Mouse (Mus musculus) embryo, embryonic 9.5 days (tissue): ENCODE data around the gene Smarcd1.

Experiments used
- DNase-seq: peaks from one replicate; pipeline ENCODE4 v3.0.0-alpha.2; 2017; ENCODE audit errors: extremely low spot score

The Smarcd1 gene

DNA sequence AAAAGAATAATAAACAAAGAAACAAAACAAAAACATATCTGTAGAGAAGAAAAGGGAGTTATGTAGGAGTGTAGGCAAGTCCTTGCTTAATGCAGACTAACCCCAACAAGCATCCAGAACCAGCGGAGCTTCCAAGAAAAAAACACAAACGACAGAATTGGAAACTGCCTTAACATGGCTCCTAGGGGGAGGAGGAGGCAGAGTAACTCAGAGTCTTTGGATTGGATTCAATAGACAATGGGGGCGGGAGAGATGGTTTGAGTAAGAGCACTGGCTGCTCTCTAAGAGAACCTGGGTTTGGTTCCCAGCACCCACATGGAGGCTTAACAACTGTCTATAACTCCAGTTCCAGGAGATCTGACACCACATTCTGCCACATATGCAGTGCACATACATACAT lies 29.7 kb downstream of the Smarcd1 start:
- no peak for DNase-seq

GRCm38 (mm10) chr15:99733186-99733585 lies 31.3 kb downstream of the Smarcd1 start:
- DNase-seq: no peak

GRCm38 (mm10) chr15:99735631-99736030 lies 33.7 kb downstream of the Smarcd1 start:
- DNase-seq: no peak

DNA sequence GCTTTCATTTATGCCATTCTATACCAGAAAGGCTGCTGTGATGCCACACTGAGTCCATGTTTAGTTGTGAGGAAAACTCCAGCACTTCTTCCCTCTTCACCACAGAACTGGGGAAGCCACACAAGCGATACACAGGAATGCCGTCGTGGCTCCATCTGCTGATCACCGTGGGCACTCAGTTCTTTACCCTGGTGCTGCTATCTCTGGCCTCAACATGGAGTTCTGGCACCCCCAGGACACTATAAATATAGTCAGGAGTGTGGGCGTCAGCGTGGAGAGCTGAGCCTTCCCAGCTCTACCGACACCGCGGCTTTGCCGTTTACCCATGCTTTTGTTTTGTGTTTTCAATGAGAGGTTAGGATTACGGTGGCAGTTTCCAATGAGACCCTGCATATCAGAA lies 34.7 kb downstream of the Smarcd1 start:
- no peak for DNase-seq

- no peak for DNase-seq
These were observed 38.3 kb downstream of the Smarcd1 start for GRCm38 (mm10) chr15:99740229-99740628.

GRCm38 (mm10) chr15:99754204-99754603 lies 52.3 kb downstream of the Smarcd1 start:
- no peak for DNase-seq
